Comparison of ENCODE assay signal across 16 mouse cellular contexts in genomic region chr6:126159279-126160066, GRCm38 (mm10). TPM values are rescaled to one million over a fixed set of nuclear protein-coding genes. Genes with fewer than 3 reads are reported as not detected.
A peak's percentile ranks its signal among the peaks of the same experiment; 100 is the strongest.
DNase-seq lines count a peak whose midpoint lies in the region; ATAC-seq and TF ChIP-seq lines count a peak whose summit lies in the region.
"Had no signal": no experiment of that assay in that cellular context is flagged by ENCODE, and none has a peak within 500 bp of the region (broad histone marks: within the 10 kb centered on the region; RNA-seq: fewer than 3 reads in every experiment).

No protein-coding gene starts in this region.

- H3K4me1 ChIP-seq in forebrain, embryonic 14.5 days (ENCODE audit: control insufficient read depth, insufficient read depth, low read length), result peaks cover 14% of the 10 kb centered on the region
- peaks cover 8% of the 10 kb centered on the region; the same call in 1 of the 2 replicates for H3K4me1 ChIP-seq in forebrain, embryonic 11.5 days (replicated peaks; ENCODE audit: control insufficient read depth, insufficient read depth, low read length)
- peaks cover 34% of the 10 kb centered on the region for H3K4me1 ChIP-seq in brown adipose tissue, adult 24 weeks (ENCODE audit: control insufficient read depth, insufficient read depth, insufficient read length, low read length)
- H3K4me1 ChIP-seq in heart, embryonic 15.5 days (replicated peaks), result peaks cover 49% of the 10 kb centered on the region
- 0 out of 2 replicates have a peak, but pooled peaks cover 22% of the 10 kb centered on the region for H3K4me1 ChIP-seq in kidney, postnatal 0 days (replicated peaks; ENCODE audit: insufficient read depth, low read length)
- H3K4me1 ChIP-seq in intestine, postnatal 0 days (replicated peaks; ENCODE audit: control insufficient read depth, insufficient read depth, low read length), result no peaks in the 10 kb centered on the region

- H3K4me3 ChIP-seq in forebrain, embryonic 14.5 days (ENCODE audit: low read depth, low read length), result no peak overlapping the region
- no peak overlapping the region for H3K4me3 ChIP-seq in forebrain, embryonic 11.5 days (ENCODE audit: low read depth, low read length)
- H3K4me3 ChIP-seq in brown adipose tissue, adult 24 weeks (ENCODE audit: insufficient read depth, low read depth, low read length), result no peak overlapping the region
- no peak overlapping the region for H3K4me3 ChIP-seq in heart, embryonic 15.5 days
- no peak overlapping the region for H3K4me3 ChIP-seq in kidney, postnatal 0 days (replicated peaks; ENCODE audit: low read depth, low read length)
- H3K4me3 ChIP-seq in intestine, postnatal 0 days (ENCODE audit: low read depth, low read length), result no peak overlapping the region
- H3K4me3 ChIP-seq: forebrain, embryonic 12.5 days; limb, embryonic 13.5 days; myocyte; stomach, embryonic 15.5 days had no signal

- H3K36me3 ChIP-seq in forebrain, embryonic 14.5 days (ENCODE audit: control insufficient read depth, insufficient read depth, low read length), result no peaks in the 10 kb centered on the region
- H3K36me3 ChIP-seq in forebrain, embryonic 11.5 days (ENCODE audit: control insufficient read depth, insufficient read depth, low read length), result no peaks in the 10 kb centered on the region
- H3K36me3 ChIP-seq in heart, embryonic 15.5 days, result no peaks in the 10 kb centered on the region; the same call in 1 of the 2 replicates
- no peaks in the 10 kb centered on the region for H3K36me3 ChIP-seq in kidney, postnatal 0 days (ENCODE audit: insufficient read depth, low read length)
- no peaks in the 10 kb centered on the region for H3K36me3 ChIP-seq in intestine, postnatal 0 days (ENCODE audit: control insufficient read depth, insufficient read depth)
- H3K36me3 ChIP-seq: forebrain, embryonic 12.5 days; stomach, embryonic 15.5 days had no signal

- H3K4me2 ChIP-seq in forebrain, embryonic 14.5 days (ENCODE audit: low read length), result no peak overlapping the region
- H3K4me2 ChIP-seq in forebrain, embryonic 11.5 days (ENCODE audit: low read depth, low read length, severe bottlenecking), result no peak overlapping the region
- no peak overlapping the region for H3K4me2 ChIP-seq in heart, embryonic 15.5 days
- peak overlapping the region; percentile 23 for H3K4me2 ChIP-seq in kidney, postnatal 0 days (ENCODE audit: low read length)
- H3K4me2 ChIP-seq in intestine, postnatal 0 days (replicated peaks; ENCODE audit: low read depth), result no peak overlapping the region
- H3K4me2 ChIP-seq: forebrain, embryonic 12.5 days; limb, embryonic 13.5 days; stomach, embryonic 15.5 days had no signal

- peaks cover 17% of the 10 kb centered on the region for H3K27me3 ChIP-seq in forebrain, embryonic 14.5 days (replicated peaks; ENCODE audit: control insufficient read depth, insufficient read depth, low read length)
- peaks cover 35% of the 10 kb centered on the region for H3K27me3 ChIP-seq in forebrain, embryonic 11.5 days (ENCODE audit: control insufficient read depth, insufficient read depth, low read length)
- peaks cover 11% of the 10 kb centered on the region for H3K27me3 ChIP-seq in heart, embryonic 15.5 days
- no peaks in the 10 kb centered on the region for H3K27me3 ChIP-seq in kidney, postnatal 0 days (ENCODE audit: insufficient read depth, low read length)
- H3K27me3 ChIP-seq in intestine, postnatal 0 days (replicated peaks; ENCODE audit: control insufficient read depth, insufficient read depth, low read length), result peaks cover 18% of the 10 kb centered on the region
- H3K27me3 ChIP-seq: limb, embryonic 13.5 days had no signal

- no peak for TF ChIP-seq CTCF in kidney, postnatal 0 days (IDR thresholded peaks at IDR 0.05; ENCODE audit: low read depth)
- no peak for TF ChIP-seq CTCF in intestine, postnatal 0 days (IDR thresholded peaks at IDR 0.05; ENCODE audit: low read depth)

- H3K9ac ChIP-seq in forebrain, embryonic 14.5 days (ENCODE audit: low read length), result no peak overlapping the region
- H3K9ac ChIP-seq in forebrain, embryonic 11.5 days (ENCODE audit: low read length), result no peak overlapping the region
- H3K9ac ChIP-seq in heart, embryonic 15.5 days, result no peak overlapping the region
- H3K9ac ChIP-seq in kidney, postnatal 0 days (ENCODE audit: low read depth, low read length), result no peak overlapping the region
- no peak overlapping the region for H3K9ac ChIP-seq in intestine, postnatal 0 days (ENCODE audit: low read depth, low read length)
- H3K9ac ChIP-seq: forebrain, embryonic 12.5 days; limb, embryonic 13.5 days; stomach, embryonic 15.5 days had no signal

- DNase-seq in forebrain, embryonic 14.5 days (ENCODE audit: low spot score), result peak; percentile 3
- no peak for DNase-seq in forebrain, embryonic 11.5 days (ENCODE audit: low spot score)
- DNase-seq in kidney, postnatal 0 days (ENCODE audit: low spot score), result peak; percentile 87
- no peak for DNase-seq in MN1 (ENCODE audit: low spot score)
- DNase-seq in embryo, embryonic 9.5 days (ENCODE audit: extremely low spot score), result no peak
- DNase-seq: B cell, adult 2 months; layer of hippocampus, adult 9-11 months; lung, postnatal 4 days; retina, postnatal 1 day had no signal

- ATAC-seq in forebrain, embryonic 14.5 days, result no peak
- no peak for ATAC-seq in forebrain, embryonic 11.5 days (replicated peaks; ENCODE audit: low FRiP score)
- ATAC-seq in heart, embryonic 15.5 days (replicated peaks; ENCODE audit: insufficient number of reproducible peaks, insufficient read depth, low FRiP score, low read depth), result no peak
- no peak for ATAC-seq in kidney, postnatal 0 days (replicated peaks; ENCODE audit: low FRiP score, low read depth)
- no peak for ATAC-seq in intestine, postnatal 0 days

- H3K27ac ChIP-seq in forebrain, embryonic 14.5 days (ENCODE audit: low read depth, low read length), result no peak overlapping the region
- no peak overlapping the region for H3K27ac ChIP-seq in forebrain, embryonic 11.5 days (ENCODE audit: low read depth, low read length)
- H3K27ac ChIP-seq in brown adipose tissue, adult 24 weeks (replicated peaks; ENCODE audit: low read depth, low read length), result peak overlapping the region; percentile 91
- peak overlapping the region; percentile 23 for H3K27ac ChIP-seq in heart, embryonic 15.5 days
- H3K27ac ChIP-seq in kidney, postnatal 0 days, result peak overlapping the region; percentile 25; the same call in 1 of the 2 replicates
- no peak overlapping the region for H3K27ac ChIP-seq in intestine, postnatal 0 days (ENCODE audit: low read depth, low read length)
- H3K27ac ChIP-seq: forebrain, embryonic 12.5 days; limb, embryonic 13.5 days; stomach, embryonic 15.5 days had no signal

- WGBS in forebrain, embryonic 14.5 days, result 89% methylated on average over 13 of the region's 13 CpGs
- 82% methylated on average over 13 of the region's 13 CpGs for WGBS in forebrain, embryonic 11.5 days
- 78% methylated on average over 13 of the region's 13 CpGs for WGBS in heart, embryonic 15.5 days
- WGBS in kidney, postnatal 0 days, result 75% methylated on average over 13 of the region's 13 CpGs
- 86% methylated on average over 13 of the region's 13 CpGs for WGBS in intestine, postnatal 0 days

- H3K9me3 ChIP-seq in forebrain, embryonic 14.5 days (replicated peaks; ENCODE audit: control insufficient read depth, low read length), result no peaks in the 10 kb centered on the region
- H3K9me3 ChIP-seq in forebrain, embryonic 11.5 days (ENCODE audit: control insufficient read depth, low read length), result no peaks in the 10 kb centered on the region
- no peaks in the 10 kb centered on the region for H3K9me3 ChIP-seq in heart, embryonic 15.5 days (replicated peaks)
- H3K9me3 ChIP-seq in kidney, postnatal 0 days (replicated peaks; ENCODE audit: low read length), result no peaks in the 10 kb centered on the region
- H3K9me3 ChIP-seq in intestine, postnatal 0 days (ENCODE audit: control insufficient read depth), result no peaks in the 10 kb centered on the region
- H3K9me3 ChIP-seq: stomach, embryonic 15.5 days had no signal

RNA-seq across cellular contexts. Expression of gene Ntf3, which starts 7.2 kb away (rescaled TPM):
- 3.4 and 4.2 TPM in 2 replicates for polyA plus RNA-seq in forebrain, embryonic 14.5 days (2014; fragmentation: Nextera tagmentation; extraction: Ambion mirVana)
- polyA plus RNA-seq in forebrain, embryonic 11.5 days (2014; fragmentation: Nextera tagmentation; extraction: Ambion mirVana), result 3.5 and 4.1 TPM in 2 replicates
- polyA plus RNA-seq in brown adipose tissue, adult 24 weeks (2012; ENCODE audit: insufficient read depth, insufficient read length, missing spikeins), result 1.7 and 5.7 TPM in 2 replicates
- polyA plus RNA-seq in heart, embryonic 15.5 days (2015; fragmentation: Nextera tagmentation; extraction: Ambion mirVana), result 7.0 and 8.0 TPM in 2 replicates
- polyA plus RNA-seq in kidney, postnatal 0 days (2015; fragmentation: Nextera tagmentation; extraction: Ambion mirVana), result 14.6 TPM in 2 replicates
- 7.2 and 8.1 TPM in 2 replicates for polyA plus RNA-seq in intestine, postnatal 0 days (2015; fragmentation: Nextera tagmentation; extraction: Ambion mirVana)
- polyA plus RNA-seq: myocyte had no signal

Comparison
In these comparisons a context has a peak if more than half of its experiments do, and no peak if none do; other contexts are left out.
1. DNase-seq: peak in forebrain, embryonic 14.5 days (single experiment) and kidney, postnatal 0 days (single experiment); none in forebrain, embryonic 11.5 days (single experiment), MN1 (single experiment) and embryo, embryonic 9.5 days (single experiment).
2. H3K27ac ChIP-seq: peak in brown adipose tissue, adult 24 weeks (single experiment), heart, embryonic 15.5 days (single experiment) and kidney, postnatal 0 days (single experiment); none in forebrain, embryonic 14.5 days (single experiment), forebrain, embryonic 11.5 days (single experiment) and intestine, postnatal 0 days (single experiment).